Mouse (Mus musculus) brain, adult 2 months (tissue): ENCODE measurements around the gene Tmem238.
"Not testable (repeated sequence)": the region's sequence is repeated elsewhere in the genome, so short reads cannot be mapped to it uniquely, and the experiment has no call there.

ENCODE experiments used
- DNase-seq: peaks from one replicate; pipeline ENCODE4 v3.0.0; 2011; ENCODE audit warnings: low read depth, low spot score

The Tmem238 gene

GRCm38 (mm10) chr7:4789436-4789935 lies at the start of gene Tmem238:
Gene Tmem238 (minus strand): TSS chr7:4789656.
- peak; percentile 68 for DNase-seq

- no peak for DNase-seq
Observed at GRCm38 (mm10) chr7:4837639-4838038, 48.2 kb upstream of the Tmem238 start.

GRCm38 (mm10) chr7:4836351-4836792 lies 46.9 kb upstream of the Tmem238 start:
- peak; percentile 87 for DNase-seq

GRCm38 (mm10) chr7:4835631-4836327 lies 46.3 kb upstream of the Tmem238 start:
- no peak for DNase-seq

GRCm38 (mm10) chr7:4830476-4830875 lies 41.0 kb upstream of the Tmem238 start:
- DNase-seq, result no peak

GRCm38 (mm10) chr7:4825365-4825764 lies 35.9 kb upstream of the Tmem238 start:
- DNase-seq, result no peak

DNA sequence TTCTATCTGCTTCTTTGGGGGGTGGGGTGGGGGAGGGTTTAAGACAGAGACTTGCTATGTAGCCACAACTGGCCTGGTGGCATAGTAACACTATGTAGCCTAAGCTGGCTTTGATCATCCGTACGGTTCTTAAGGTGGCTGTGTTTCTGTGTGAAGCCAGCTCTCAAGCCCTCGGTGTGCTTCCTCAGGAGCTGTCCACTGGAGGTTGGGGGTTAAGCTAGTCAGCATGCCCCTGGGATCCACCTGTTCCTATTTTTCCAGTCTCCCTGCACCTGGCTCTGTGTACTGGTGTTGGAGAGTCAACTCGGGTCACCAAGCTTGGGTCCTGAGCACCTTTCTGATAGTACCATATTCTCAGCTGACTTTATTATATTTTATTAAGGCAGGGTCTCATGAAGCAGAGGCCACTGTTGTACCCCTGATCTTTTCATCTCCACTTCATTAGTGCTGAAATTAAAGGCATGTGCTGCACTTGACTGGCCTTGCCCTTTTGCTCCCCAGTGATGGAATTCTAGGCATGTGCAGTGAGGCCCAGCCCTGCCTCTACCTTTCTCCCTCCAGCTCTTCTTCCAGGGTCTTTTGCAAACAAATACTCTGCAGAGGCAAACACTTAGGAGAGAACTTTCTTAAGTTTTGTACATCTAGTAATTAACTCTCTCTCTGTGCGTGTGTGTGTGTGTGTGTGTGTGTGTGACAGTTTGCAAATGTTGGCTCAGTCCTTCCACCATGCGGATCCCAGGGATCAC lies 32.9 kb upstream of the Tmem238 start:
- no peak for DNase-seq

- peak; percentile 87 for DNase-seq
Observed at GRCm38 (mm10) chr7:4821690-4822089, 32.2 kb upstream of the Tmem238 start.

- DNase-seq, result not testable (repeated sequence)
Observed at GRCm38 (mm10) chr7:4820925-4821324, 31.5 kb upstream of the Tmem238 start.

GRCm38 (mm10) chr7:4816559-4816958 lies 27.1 kb upstream of the Tmem238 start:
- DNase-seq, result no peak

DNA sequence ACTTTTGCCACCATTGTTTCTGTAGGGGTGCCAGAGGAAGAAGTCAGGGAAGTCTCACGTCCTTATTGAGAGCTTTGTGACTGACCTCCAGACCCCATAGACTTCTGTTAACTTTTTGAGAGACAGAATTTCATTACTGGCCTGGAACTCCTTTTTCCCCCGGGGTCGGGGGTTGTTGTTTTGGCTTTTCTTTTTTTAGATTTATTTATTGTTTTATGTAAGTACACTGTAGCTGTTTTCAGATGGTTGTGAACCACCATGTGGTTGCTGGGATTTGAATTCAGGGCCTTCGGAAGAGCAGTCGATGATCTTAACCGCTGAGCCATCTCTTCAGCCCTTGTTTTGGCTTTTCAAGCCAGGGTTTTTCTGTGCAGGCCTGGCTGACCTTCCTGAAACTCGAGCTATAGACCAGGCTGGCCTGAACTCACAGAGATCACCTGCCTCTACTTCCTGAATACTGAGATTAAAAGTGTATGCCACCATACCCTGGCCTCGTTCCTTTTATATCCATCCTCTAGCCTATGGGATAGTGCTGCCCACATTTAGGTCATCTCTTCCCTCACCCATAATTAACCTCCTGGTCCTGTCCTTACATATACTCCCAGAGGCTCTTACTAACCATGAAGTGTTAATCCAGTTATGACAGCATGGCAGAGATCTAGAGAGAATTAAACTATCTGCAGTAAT lies 23.8 kb upstream of the Tmem238 start:
- no peak for DNase-seq

DNA sequence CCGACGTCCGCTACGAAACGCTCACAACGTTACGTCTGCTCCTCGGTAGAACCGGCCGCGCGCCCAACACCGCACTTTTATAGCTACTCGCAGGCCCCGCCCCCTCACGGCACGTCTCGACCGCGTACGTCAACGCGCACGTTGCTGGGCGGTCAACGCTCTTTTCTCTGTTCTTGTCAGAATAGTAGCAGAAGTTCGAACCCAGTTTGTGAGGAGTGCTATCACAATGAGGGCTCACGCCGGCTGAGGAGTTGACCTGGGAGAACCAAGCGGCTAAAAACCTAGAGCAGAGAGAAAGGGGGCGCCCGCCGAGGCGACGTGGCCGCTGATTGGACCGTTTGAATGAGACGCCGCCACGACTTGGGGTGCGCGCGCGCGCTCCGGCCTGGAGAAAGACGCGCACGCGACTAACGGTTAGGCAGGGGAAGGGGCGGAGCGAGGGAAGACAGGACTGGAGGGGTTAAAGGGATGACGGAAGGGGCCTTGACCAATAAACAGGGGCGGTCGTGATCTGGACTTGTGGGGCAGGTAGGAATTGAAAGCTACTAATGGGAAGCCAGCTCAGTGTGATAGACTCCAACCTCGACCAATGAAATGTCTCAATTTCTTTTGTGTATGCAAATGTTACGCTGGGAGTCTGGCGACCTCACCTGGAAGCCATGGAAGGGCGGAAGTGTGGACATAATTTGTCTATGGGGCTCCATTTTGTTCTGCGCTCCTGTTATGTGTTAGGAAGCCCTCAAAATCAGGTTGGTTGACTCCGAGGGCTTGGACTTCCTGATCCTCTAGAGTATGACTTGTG lies 23.0 kb upstream of the Tmem238 start, which contains the start of gene Ube2s:
TSS of gene Ube2s (minus strand) at position 288 of the 802 bp plus-strand sequence.
- peak; percentile 100 for DNase-seq

GRCm38 (mm10) chr7:4811842-4812302 lies 22.4 kb upstream of the Tmem238 start:
- no peak for DNase-seq

GRCm38 (mm10) chr7:4811131-4811530 lies 21.7 kb upstream of the Tmem238 start:
- not testable (repeated sequence) for DNase-seq

DNA sequence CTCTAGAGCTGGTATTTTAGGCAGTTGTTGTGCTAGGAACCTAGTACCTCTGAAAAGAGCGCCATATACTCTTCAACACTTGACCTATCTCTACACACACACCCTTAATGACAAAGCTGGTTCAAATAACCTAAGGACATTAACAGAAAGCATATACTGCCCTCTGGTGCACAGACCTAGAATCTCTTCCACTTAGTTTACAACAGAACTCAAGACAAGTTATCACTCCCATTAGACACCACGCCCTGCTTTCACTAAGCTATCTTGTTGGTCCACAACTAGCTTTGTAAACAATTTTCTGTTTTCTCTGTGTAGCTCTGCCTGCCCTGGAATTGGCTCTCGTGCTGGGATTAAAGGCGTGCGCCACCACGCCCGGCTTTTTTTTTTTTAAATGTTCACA lies 17.3 kb upstream of the Tmem238 start:
- DNase-seq, result peak; percentile 81

GRCm38 (mm10) chr7:4802247-4802646 lies 12.8 kb upstream of the Tmem238 start:
- DNase-seq, result no peak

- peak; percentile 82 for DNase-seq
Observed at GRCm38 (mm10) chr7:4795767-4796433, 6.4 kb upstream of the Tmem238 start.

DNA sequence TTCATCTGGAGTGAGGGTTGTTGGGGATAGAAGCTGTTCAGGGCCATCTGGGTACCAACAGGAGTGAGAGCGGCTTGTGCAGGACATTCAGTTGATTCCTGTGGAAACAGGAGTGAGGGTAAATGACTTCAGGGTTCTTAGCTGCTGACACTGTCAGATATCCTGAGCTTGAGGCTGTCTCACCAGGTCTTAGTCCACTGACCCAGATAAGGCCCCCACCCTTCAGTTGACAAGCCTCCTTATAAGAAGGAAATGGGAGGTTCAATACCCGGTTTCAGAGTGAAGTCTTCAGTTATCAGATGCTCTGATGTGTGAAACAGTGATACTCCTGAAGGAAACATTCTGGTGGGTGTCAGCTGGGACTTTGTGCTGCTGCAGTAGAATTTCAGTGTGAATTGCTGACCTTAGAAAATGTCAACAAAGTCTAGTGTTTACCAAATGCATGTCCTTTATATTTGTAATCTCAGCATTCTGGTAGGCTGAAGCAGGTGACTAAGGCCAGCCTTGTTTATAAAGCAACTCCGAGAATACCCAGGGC lies 5.2 kb upstream of the Tmem238 start:
- DNase-seq, result no peak

DNA sequence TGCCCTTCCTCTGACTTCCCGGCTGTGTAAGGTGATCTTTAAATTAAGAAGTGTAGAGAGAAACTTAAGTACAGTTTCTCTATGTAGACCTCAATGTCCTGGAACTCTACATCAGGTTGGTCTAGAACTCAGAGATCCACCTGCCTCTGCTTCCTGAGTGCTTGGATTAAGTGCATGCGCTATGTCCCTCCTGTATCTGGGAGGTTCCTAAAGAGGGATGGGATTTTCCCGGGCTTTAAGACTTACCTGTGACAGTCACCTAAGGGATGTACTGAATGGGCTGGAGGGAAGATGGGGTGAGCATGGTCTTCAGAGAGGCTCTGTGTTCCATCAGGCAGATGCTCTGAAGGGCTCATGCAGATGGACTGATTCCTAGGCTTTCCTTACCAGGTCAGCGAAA lies 4.2 kb upstream of the Tmem238 start:
- no peak for DNase-seq

DNA sequence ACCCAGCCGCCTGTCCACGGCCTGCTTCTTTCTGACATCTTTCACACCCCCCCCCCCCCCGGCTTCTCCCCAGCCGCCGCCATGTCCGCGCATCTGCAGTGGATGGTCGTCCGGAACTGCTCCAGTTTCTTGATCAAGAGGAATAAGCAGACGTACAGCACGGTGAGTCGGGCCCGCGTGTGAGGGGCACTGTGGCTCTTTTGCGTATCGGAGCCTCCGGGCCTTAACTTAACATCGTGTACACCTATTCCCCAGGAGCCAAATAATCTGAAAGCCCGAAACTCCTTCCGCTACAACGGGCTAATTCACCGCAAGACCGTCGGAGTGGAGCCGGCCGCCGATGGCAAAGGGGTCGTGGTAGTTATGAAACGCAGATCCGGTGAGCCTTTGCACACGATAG lies 3.8 kb upstream of the Tmem238 start:
- not testable (repeated sequence) for DNase-seq
